Mouse (Mus musculus) heart, embryonic 15.5 days (tissue): Measurements from ENCODE around the gene Kmo. TPM values are rescaled to one million over a fixed set of nuclear protein-coding genes. Genes with fewer than 3 reads are reported as not detected.

Experiments
- ATAC-seq: fragments of 200-750 bp; cut with Nextera tagmentation; replicated peaks from 2 replicates; pipeline ENCODE4 v1.8.0; 2017; ENCODE audit warnings: low read depth, moderate TSS enrichment; ENCODE audit not compliant: insufficient number of reproducible peaks, insufficient read depth, low FRiP score
- H3K27ac ChIP-seq: fragments of 300-500 bp; sonication (generic); 2 replicates; pipeline ENCODE4 v1.5.1; 2015; ENCODE audit warnings: mild to moderate bottlenecking, inconsistent platforms
- H3K27me3 ChIP-seq: fragments of 300-500 bp; sonication (generic); 2 replicates; pipeline ENCODE4 v1.6.1; 2015; ENCODE audit warnings: inconsistent platforms
- H3K36me3 ChIP-seq: fragments of 300-500 bp; sonication (generic); 2 replicates; pipeline ENCODE4 v1.6.1; 2015; ENCODE audit warnings: mild to moderate bottlenecking, inconsistent platforms
- H3K4me1 ChIP-seq: fragments of 300-500 bp; sonication (generic); replicated peaks from 2 replicates; pipeline ENCODE4 v1.6.1; 2015; ENCODE audit warnings: inconsistent platforms
- H3K4me2 ChIP-seq: fragments of 300-500 bp; sonication (generic); 2 replicates; pipeline ENCODE4 v1.6.1; 2015; ENCODE audit warnings: inconsistent platforms, mild to moderate bottlenecking, moderate library complexity
- H3K4me3 ChIP-seq: fragments of 300-500 bp; sonication (generic); 2 replicates; pipeline ENCODE4 v1.5.1; 2015; ENCODE audit warnings: mild to moderate bottlenecking, inconsistent platforms
- H3K9ac ChIP-seq: fragments of 300-500 bp; sonication (generic); 2 replicates; pipeline ENCODE4 v1.6.1; 2015; ENCODE audit warnings: mild to moderate bottlenecking, inconsistent platforms
- H3K9me3 ChIP-seq: fragments of 300-500 bp; sonication (generic); replicated peaks from 2 replicates; pipeline ENCODE4 v1.6.1; 2016; ENCODE audit warnings: inconsistent platforms
- WGBS: fragments of 180-500 bp; shearing (Covaris S2); methylation state at CpG from one replicate; pipeline ENCODE4 v1.1.7; 2015; ENCODE audit warnings: mixed read lengths; 5-methylcytosine and 5-hydroxymethylcytosine counted together
- polyA plus RNA-seq: library from polyadenylated mRNA; unstranded; fragments of >200 nt; fragmentation: Nextera tagmentation; extraction: Ambion mirVana; gene quantifications from 2 replicates; pipeline ENCODE4 v1.2.1, GENCODE M21; 2015

Gene Kmo
- polyA plus RNA-seq, 1 experiment from 2014 or later: 0.20 TPM

GRCm38 (mm10) chr1:175607838-175608585, 12.2 kb upstream of the Kmo start:
- Histone ChIP-seq H3K4me1 (no peaks in the 10 kb centered on the region), H3K9me3 (no peaks in the 10 kb centered on the region), H3K4me2 (no peak overlapping the region), H3K9ac (no peak overlapping the region), H3K27me3 (no peaks in the 10 kb centered on the region), H3K27ac (no peak overlapping the region), H3K4me3 (no peak overlapping the region), H3K36me3 (peaks cover 88% of the 10 kb centered on the region)
- 90% methylated on average over 18 of the region's 18 CpGs for WGBS
- ATAC-seq: no peak

GRCm38 (mm10) chr1:175608708-175609107, 11.5 kb upstream of the Kmo start:
- H3K36me3 ChIP-seq: peaks cover 87% of the 10 kb centered on the region
- H3K9me3 ChIP-seq: no peaks in the 10 kb centered on the region
- no peak overlapping the region for H3K4me3 ChIP-seq
- no peaks in the 10 kb centered on the region for H3K4me1 ChIP-seq
- no peak for ATAC-seq
- no peak overlapping the region for H3K27ac ChIP-seq
- H3K27me3 ChIP-seq: no peaks in the 10 kb centered on the region
- no peak overlapping the region for H3K4me2 ChIP-seq
- no peak overlapping the region for H3K9ac ChIP-seq
- WGBS: 90% methylated on average over 3 of the region's 3 CpGs

- Histone ChIP-seq H3K36me3 (peaks cover 79% of the 10 kb centered on the region), H3K4me2 (no peak overlapping the region), H3K9ac (no peak overlapping the region), H3K27ac (no peak overlapping the region), H3K4me3 (no peak overlapping the region), H3K9me3 (no peaks in the 10 kb centered on the region), H3K27me3 (no peaks in the 10 kb centered on the region), H3K4me1 (no peaks in the 10 kb centered on the region)
- ATAC-seq: no peak
- WGBS: 93% methylated on average over 9 of the region's 9 CpGs
These were observed 5.2 kb upstream of the Kmo start for GRCm38 (mm10) chr1:175614992-175615391.

GRCm38 (mm10) chr1:175623656-175624055, 3.5 kb downstream of the Kmo start:
- Histone ChIP-seq H3K4me1 (peaks cover 20% of the 10 kb centered on the region), H3K27ac (no peak overlapping the region), H3K4me2 (peak overlapping the region; percentile 63), H3K9ac (no peak overlapping the region), H3K4me3 (no peak overlapping the region), H3K36me3 (peaks cover 10% of the 10 kb centered on the region), H3K9me3 (no peaks in the 10 kb centered on the region), H3K27me3 (no peaks in the 10 kb centered on the region)
- ATAC-seq: no peak
- WGBS: 83% methylated on average over 6 of the region's 6 CpGs

- Histone ChIP-seq H3K36me3 (peaks cover under 1% of the 10 kb centered on the region; the same call in 1 of the 2 replicates), H3K9ac (peak within 1 kb of the TSS; percentile 92)
These were observed 5.2 kb downstream of the Kmo start, which contains the start of gene Fh1 for GRCm38 (mm10) chr1:175625257-175625879. TSS of gene Fh1 (minus strand) at chr1:175625635.

GRCm38 (mm10) chr1:175625990-175626692, 6.0 kb downstream of the Kmo start:
- no peaks in the 10 kb centered on the region for H3K27me3 ChIP-seq
- H3K9ac ChIP-seq: peak overlapping the region; percentile 53
- no peak for ATAC-seq
- H3K9me3 ChIP-seq: no peaks in the 10 kb centered on the region
- peak overlapping the region; percentile 95 for H3K4me3 ChIP-seq
- H3K27ac ChIP-seq: peak overlapping the region; percentile 96
- H3K4me2 ChIP-seq: peak overlapping the region; percentile 77
- no peaks in the 10 kb centered on the region for H3K36me3 ChIP-seq
- WGBS: 78% methylated on average over 1 of the region's 1 CpGs
- H3K4me1 ChIP-seq: peaks cover 20% of the 10 kb centered on the region

More at GRCm38 (mm10) chr1:175625257-175625879, 5.2 kb downstream of the Kmo start, which contains the start of gene Fh1:
- Histone ChIP-seq H3K9me3 (no peaks in the 10 kb centered on the region), H3K27me3 (no peaks in the 10 kb centered on the region), H3K27ac (peak within 1 kb of the TSS; percentile 96), H3K4me2 (peak within 1 kb of the TSS; percentile 77), H3K4me3 (peak within 1 kb of the TSS; percentile 95), H3K4me1 (peaks cover 20% of the 10 kb centered on the region)
- WGBS: under 1% methylated on average over 58 of the region's 58 CpGs
- ATAC-seq: peak; percentile 100

GRCm38 (mm10) chr1:175629248-175629647, 9.1 kb downstream of the Kmo start:
- Histone ChIP-seq H3K36me3 (no peaks in the 10 kb centered on the region), H3K4me2 (no peak overlapping the region), H3K4me3 (no peak overlapping the region), H3K9me3 (no peaks in the 10 kb centered on the region), H3K27me3 (no peaks in the 10 kb centered on the region), H3K27ac (no peak overlapping the region), H3K4me1 (peaks cover 5% of the 10 kb centered on the region), H3K9ac (no peak overlapping the region)
- 80% methylated on average over 6 of the region's 6 CpGs for WGBS
- ATAC-seq: no peak

- 74% methylated on average over 5 of the region's 5 CpGs for WGBS
- Histone ChIP-seq H3K9me3 (no peaks in the 10 kb centered on the region), H3K27ac (no peak overlapping the region), H3K27me3 (no peaks in the 10 kb centered on the region), H3K9ac (no peak overlapping the region), H3K4me2 (no peak overlapping the region), H3K36me3 (no peaks in the 10 kb centered on the region), H3K4me1 (no peaks in the 10 kb centered on the region), H3K4me3 (no peak overlapping the region)
- ATAC-seq: no peak
These were observed 10.2 kb downstream of the Kmo start for GRCm38 (mm10) chr1:175630345-175630744.

- no peak overlapping the region for H3K9ac ChIP-seq
- WGBS: 70% methylated on average over 3 of the region's 3 CpGs
- no peak for ATAC-seq
- no peak overlapping the region for H3K4me2 ChIP-seq
- H3K4me1 ChIP-seq: no peaks in the 10 kb centered on the region
- H3K27me3 ChIP-seq: no peaks in the 10 kb centered on the region
- H3K4me3 ChIP-seq: no peak overlapping the region
- H3K36me3 ChIP-seq: no peaks in the 10 kb centered on the region
- H3K9me3 ChIP-seq: no peaks in the 10 kb centered on the region
- no peak overlapping the region for H3K27ac ChIP-seq
These were observed 10.9 kb downstream of the Kmo start for GRCm38 (mm10) chr1:175631080-175631479.

GRCm38 (mm10) chr1:175631721-175632221, 11.6 kb downstream of the Kmo start:
- H3K27me3 ChIP-seq: no peaks in the 10 kb centered on the region
- no peaks in the 10 kb centered on the region for H3K4me1 ChIP-seq
- 65% methylated on average over 10 of the region's 10 CpGs for WGBS
- no peak for ATAC-seq
- no peak overlapping the region for H3K4me2 ChIP-seq
- no peaks in the 10 kb centered on the region for H3K9me3 ChIP-seq
- no peak overlapping the region for H3K27ac ChIP-seq
- H3K4me3 ChIP-seq: no peak overlapping the region
- no peaks in the 10 kb centered on the region for H3K36me3 ChIP-seq
- no peak overlapping the region for H3K9ac ChIP-seq

GRCm38 (mm10) chr1:175632470-175632869, 12.3 kb downstream of the Kmo start:
- 96% methylated on average over 14 of the region's 14 CpGs for WGBS
- H3K9ac ChIP-seq: no peak overlapping the region
- H3K4me1 ChIP-seq: no peaks in the 10 kb centered on the region
- ATAC-seq: no peak
- no peaks in the 10 kb centered on the region for H3K36me3 ChIP-seq
- H3K27ac ChIP-seq: no peak overlapping the region
- H3K9me3 ChIP-seq: no peaks in the 10 kb centered on the region
- H3K27me3 ChIP-seq: no peaks in the 10 kb centered on the region
- no peak overlapping the region for H3K4me2 ChIP-seq
- no peak overlapping the region for H3K4me3 ChIP-seq
